Mouse (Mus musculus): ENCODE measurements at regions not wholly inside any gene's neighbourhood (a gene's known extent, or its start where the extent isn't known, plus 50 kb on each side); places are given as distances from the start of the nearest gene placed in this dataset.

GRCm38 (mm10) chr2:115499904-115500303, 81.6 kb upstream of the BC052040 start:
- no peak for TF ChIP-seq TCF12 (IDR thresholded peaks at IDR 0.05; ENCODE audit: low read depth, low read length)
- TF ChIP-seq POLR2A (IDR thresholded peaks at IDR 0.05; ENCODE audit: control insufficient read depth in 1 of 2, insufficient read depth in 1 of 2, low read depth in 1 of 2, low read length in 2 of 2, poor library complexity in 1 of 2): no peak
- TF ChIP-seq CTCF (IDR thresholded peaks at IDR 0.05 in 2 of 3, conservative IDR thresholded peaks at IDR 0.05 in 1 of 3; ENCODE audit: control insufficient read depth in 1 of 3, insufficient read depth in 1 of 3, low read depth in 2 of 3, low read length in 3 of 3, poor library complexity in 1 of 3, severe bottlenecking in 1 of 3): no peak
- no peak for TF ChIP-seq RCOR1 (IDR thresholded peaks at IDR 0.05; ENCODE audit: low read depth, low read length)
- no peak for TF ChIP-seq E2F4 (IDR thresholded peaks at IDR 0.05; ENCODE audit: borderline replicate concordance, low read depth, low read length)
- TF ChIP-seq ZNF384 (IDR thresholded peaks at IDR 0.05; ENCODE audit: low read depth, low read length): no peak
- no peak for TF ChIP-seq RAD21 (IDR thresholded peaks at IDR 0.05; ENCODE audit: low read depth, low read length)
- TF ChIP-seq GABPA (IDR thresholded peaks at IDR 0.05; ENCODE audit: low read depth, low read length): no peak
- TF ChIP-seq SIN3A (IDR thresholded peaks at IDR 0.05; ENCODE audit: low read length): no peak

All from MEL (cell line).